Mouse (Mus musculus) bone marrow macrophage, adult 2 months (primary cell): ENCODE measurements around the gene Glrx3.

ENCODE experiments used
- CTCF ChIP-seq: IDR thresholded peaks from 2 replicates; pipeline ENCODE4 v1.5.1; 2012; ENCODE audit warnings: low read depth, mild to moderate bottlenecking, low read length, moderate library complexity
- POLR2A ChIP-seq: IDR thresholded peaks from 2 replicates; pipeline ENCODE4 v1.6.1; 2012; ENCODE audit warnings: mild to moderate bottlenecking, low read depth, low read length, borderline replicate concordance

GRCm38 (mm10) chr7:137517588-137517987 is 80.2 kb downstream of the Glrx3 start:
- TF ChIP-seq CTCF (no peak), POLR2A (no peak)
